Mouse (Mus musculus): Measurements from ENCODE around the gene Tsku. TPM values are rescaled to one million over a fixed set of nuclear protein-coding genes. Genes with fewer than 3 reads are reported as not detected.

Tsku gene
- polyA plus RNA-seq, 1 experiment: 9.5 TPM

DNA sequence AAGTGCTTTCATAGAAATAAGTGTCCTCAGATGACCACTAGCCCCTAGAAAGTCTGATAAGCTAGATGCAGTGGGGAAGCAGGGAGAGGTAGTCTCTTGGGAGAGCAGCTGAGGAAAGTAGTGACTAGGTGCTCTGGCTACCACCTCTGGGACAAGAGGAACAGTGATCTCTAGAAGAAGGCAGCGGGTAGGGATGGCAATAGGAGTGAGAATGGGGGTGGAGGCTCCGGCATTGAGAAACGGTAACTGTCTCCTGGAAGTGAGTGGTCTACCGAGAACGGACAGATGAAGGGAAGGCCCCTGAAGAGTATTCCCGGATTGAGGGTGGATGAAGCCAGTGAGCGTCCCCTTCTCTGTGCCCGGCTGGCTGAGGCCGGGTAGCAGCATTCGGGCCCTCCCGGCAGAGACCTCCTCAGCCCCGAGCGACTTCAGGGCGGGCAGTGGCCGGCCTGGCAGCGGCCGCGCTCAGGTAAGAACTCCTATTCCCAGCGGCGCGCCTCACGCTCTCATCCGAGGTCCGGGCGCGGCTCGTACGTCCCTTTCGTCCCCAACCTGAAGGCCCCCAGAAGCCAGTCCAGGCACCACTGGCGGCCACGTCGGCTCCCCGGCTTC lies 52.4 kb downstream of the Tsku start:
- no peak for TF ChIP-seq POLR2A (IDR thresholded peaks at IDR 0.05; ENCODE audit: low read depth, low read length)
- Histone ChIP-seq H3K4me3 (ENCODE audit: insufficient read depth, low read depth, low read length) (peak overlapping the region; percentile 67), H3K27me3 (replicated peaks; ENCODE audit: control insufficient read depth, insufficient read depth, low read length) (no peaks in the 10 kb centered on the region), H3K36me3 (ENCODE audit: control insufficient read depth, insufficient read depth, low read length) (no peaks in the 10 kb centered on the region), H3K27ac (ENCODE audit: insufficient read depth, low read depth, low read length) (0 out of 2 replicates have a peak overlapping the region, but pooled peaks have one; percentile 7), H3K4me1 (ENCODE audit: control insufficient read depth, insufficient read depth, low read length) (peaks cover 4% of the 10 kb centered on the region; the same call in 1 of the 2 replicates)
- peak; percentile 15 for DNase-seq
- WGBS: under 1% methylated on average over 33 of the region's 33 CpGs

DNA sequence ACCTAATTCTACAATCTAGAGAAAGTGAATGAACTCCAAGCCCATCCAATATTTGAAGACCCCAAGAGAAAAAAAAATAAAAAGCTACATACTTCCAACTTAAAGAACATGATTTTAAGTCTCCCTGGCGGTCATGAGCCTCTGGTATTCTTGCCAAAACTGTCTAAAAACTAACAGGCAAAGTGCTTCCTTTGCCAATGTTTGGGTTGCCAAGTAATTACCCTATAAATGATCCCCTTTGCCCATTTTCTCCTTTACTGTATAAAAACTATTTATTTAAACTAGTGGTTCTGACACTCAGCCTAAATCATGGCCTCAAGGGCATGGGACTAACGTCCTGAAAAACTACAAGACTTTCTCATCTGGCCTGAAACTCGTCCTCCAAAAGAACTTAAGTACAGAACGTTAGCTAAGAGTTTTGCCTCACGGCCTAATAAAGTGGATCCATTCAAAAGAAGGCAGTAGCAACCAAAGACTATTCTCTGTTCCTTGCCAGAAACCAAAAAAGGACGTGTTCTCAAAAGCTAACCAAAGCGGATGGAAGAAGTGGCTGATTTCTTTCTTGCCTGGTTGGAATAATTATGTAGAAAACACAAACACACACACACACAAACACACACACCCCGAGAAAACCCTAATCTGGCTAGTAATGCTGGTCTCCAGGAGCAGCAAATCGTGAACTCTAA lies 53.1 kb downstream of the Tsku start:
- WGBS: 39% methylated on average over 9 of the region's 9 CpGs

DNA sequence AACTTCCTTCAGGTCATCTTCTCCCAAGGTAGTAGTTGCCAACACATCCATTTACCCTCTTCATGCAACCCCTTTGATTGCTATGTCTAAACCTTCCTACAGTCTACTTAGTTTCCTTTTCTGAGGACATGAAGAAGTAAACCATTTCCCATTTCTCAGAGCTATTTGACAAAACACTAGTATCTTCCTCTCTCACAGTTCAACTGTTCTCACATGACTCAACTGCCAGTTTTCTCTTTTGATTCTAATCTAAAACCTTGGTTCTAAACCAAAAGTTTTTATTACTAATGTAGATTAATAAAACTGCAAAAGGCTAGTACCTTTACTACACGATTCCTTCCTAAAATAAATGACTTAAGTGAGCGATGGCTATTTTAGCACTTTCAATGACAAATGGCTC lies 53.7 kb downstream of the Tsku start:
- no peak overlapping the region for H3K27ac ChIP-seq (ENCODE audit: insufficient read depth, low read depth, low read length)
- H3K4me1 ChIP-seq (ENCODE audit: control insufficient read depth, insufficient read depth, low read length): peaks cover 4% of the 10 kb centered on the region; the same call in 1 of the 2 replicates
- no peak for DNase-seq
- 64% methylated on average over 2 of the region's 2 CpGs for WGBS
- no peaks in the 10 kb centered on the region for H3K27me3 ChIP-seq (replicated peaks; ENCODE audit: control insufficient read depth, insufficient read depth, low read length)
- H3K36me3 ChIP-seq (ENCODE audit: control insufficient read depth, insufficient read depth, low read length): no peaks in the 10 kb centered on the region
- TF ChIP-seq CTCF (conservative IDR thresholded peaks at IDR 0.05; ENCODE audit: insufficient read depth, insufficient read length, low read depth, low read length): no peak
- TF ChIP-seq POLR2A (IDR thresholded peaks at IDR 0.05; ENCODE audit: low read depth, low read length): no peak
- no peak overlapping the region for H3K4me3 ChIP-seq (ENCODE audit: insufficient read depth, low read depth, low read length)

More for the DNA sequence above, 53.1 kb downstream of the Tsku start:
- Histone ChIP-seq H3K27me3 (replicated peaks; ENCODE audit: control insufficient read depth, insufficient read depth, low read length) (no peaks in the 10 kb centered on the region), H3K4me3 (ENCODE audit: insufficient read depth, low read depth, low read length) (peak overlapping the region; percentile 67), H3K4me1 (ENCODE audit: control insufficient read depth, insufficient read depth, low read length) (peaks cover 4% of the 10 kb centered on the region; the same call in 1 of the 2 replicates), H3K36me3 (ENCODE audit: control insufficient read depth, insufficient read depth, low read length) (no peaks in the 10 kb centered on the region), H3K27ac (ENCODE audit: insufficient read depth, low read depth, low read length) (0 out of 2 replicates have a peak overlapping the region, but pooled peaks have one; percentile 37)
- peak; percentile 41 for DNase-seq
- no peak for TF ChIP-seq POLR2A (IDR thresholded peaks at IDR 0.05; ENCODE audit: low read depth, low read length)
- no peak for TF ChIP-seq CTCF (conservative IDR thresholded peaks at IDR 0.05; ENCODE audit: insufficient read depth, insufficient read length, low read depth, low read length)

Other genes with a start within 250 kb of the Tsku start
- 24.6 and 29.8 TPM in 2 replicates for gene Myo7a, start 241.8 kb downstream of the Tsku start, polyA plus RNA-seq (2012; rRNA removed)
- 0.53 and 1.3 TPM in 2 replicates for gene Omp, start 215.8 kb downstream of the Tsku start, polyA plus RNA-seq (2012; rRNA removed)
- gene Capn5, start 183.1 kb downstream of the Tsku start, polyA plus RNA-seq (2012; rRNA removed): 13.8 and 14.6 TPM in 2 replicates
- 0.07 TPM in 1 of 2 replicates, not detected in the other for gene B3gnt6, start 161.8 kb downstream of the Tsku start, polyA plus RNA-seq (2012; rRNA removed)
- 8.1 and 11.9 TPM in 2 replicates for gene Acer3, start 40.1 kb downstream of the Tsku start, polyA plus RNA-seq (2012; rRNA removed)
- not detected in 2 replicates for gene Gucy2d, start 79.1 kb upstream of the Tsku start, polyA plus RNA-seq (2012; rRNA removed)
- gene Lrrc32, start 128.0 kb upstream of the Tsku start, polyA plus RNA-seq (2012; rRNA removed): 22.1 and 24.7 TPM in 2 replicates